Mouse (Mus musculus) hindbrain, embryonic 16.5 days (tissue): ENCODE results near the gene Rfx2. TPM values are rescaled to one million over a fixed set of nuclear protein-coding genes. Genes with fewer than 3 reads are reported as not detected.

ENCODE experiments used
- ATAC-seq: fragments of 200-750 bp; cut with Nextera tagmentation; 2 replicates; pipeline ENCODE4 v1.8.0; 2017; ENCODE audit warnings: moderate TSS enrichment, moderate library complexity
- H3K27ac ChIP-seq: fragments of 300-500 bp; sonication (generic); 2 replicates; pipeline ENCODE4 v1.5.1; 2014; ENCODE audit warnings: low read depth, mild to moderate bottlenecking, control low read depth, low read length, moderate library complexity
- H3K27me3 ChIP-seq: fragments of 300-500 bp; sonication (generic); replicated peaks from 2 replicates; pipeline ENCODE4 v1.6.1; 2014; ENCODE audit warnings: low read length; ENCODE audit not compliant: control insufficient read depth, insufficient read depth
- H3K36me3 ChIP-seq: fragments of 300-500 bp; sonication (generic); 2 replicates; pipeline ENCODE4 v1.6.1; 2014; ENCODE audit warnings: mild to moderate bottlenecking, low read length, moderate library complexity, mixed read lengths; ENCODE audit not compliant: control insufficient read depth, insufficient read depth
- H3K4me1 ChIP-seq: fragments of 300-500 bp; sonication (generic); 2 replicates; pipeline ENCODE4 v1.6.1; 2014; ENCODE audit warnings: low read depth, low read length; ENCODE audit not compliant: control insufficient read depth, insufficient read depth
- H3K4me2 ChIP-seq: fragments of 300-500 bp; sonication (generic); 2 replicates; pipeline ENCODE4 v1.6.1; 2014; ENCODE audit warnings: mild to moderate bottlenecking, low read length, control low read depth, moderate library complexity
- H3K4me3 ChIP-seq: fragments of 300-500 bp; sonication (generic); 2 replicates; pipeline ENCODE4 v1.5.1; 2014; ENCODE audit warnings: mild to moderate bottlenecking, low read length, control low read depth, moderate library complexity
- H3K9ac ChIP-seq: fragments of 300-500 bp; sonication (generic); 2 replicates; pipeline ENCODE4 v1.6.1; 2014; ENCODE audit warnings: low read depth, mild to moderate bottlenecking, control low read depth, low read length, moderate library complexity
- H3K9me3 ChIP-seq: fragments of 300-500 bp; sonication (generic); 2 replicates; pipeline ENCODE4 v1.6.1; 2014; ENCODE audit warnings: mild to moderate bottlenecking, low read length, moderate library complexity; ENCODE audit not compliant: control insufficient read depth
- WGBS: fragments of 180-500 bp; shearing (Covaris S2); extraction: QIAGEN DNeasy Blood & Tissue Kit; methylation state at CpG from one replicate; pipeline ENCODE4 v1.1.7; 2014; 5-methylcytosine and 5-hydroxymethylcytosine counted together
- polyA plus RNA-seq: library from polyadenylated mRNA; unstranded; fragments of >200 nt; fragmentation: Nextera tagmentation; extraction: Ambion mirVana; gene quantifications from 2 replicates; pipeline ENCODE4 v1.2.1, GENCODE M21; 2015

The Rfx2 gene
- polyA plus RNA-seq, 1 experiment from 2014 or later = 4.9 TPM

GRCm38 (mm10) chr17:56842173-56842572 lies 11.4 kb upstream of the Rfx2 start:
- H3K27ac ChIP-seq = no peak overlapping the region
- ATAC-seq = no peak
- H3K4me2 ChIP-seq = no peak overlapping the region
- H3K27me3 ChIP-seq = no peaks in the 10 kb centered on the region
- H3K4me1 ChIP-seq = no peaks in the 10 kb centered on the region
- H3K4me3 ChIP-seq = no peak overlapping the region
- H3K36me3 ChIP-seq = no peaks in the 10 kb centered on the region
- 82% methylated on average over 5 of the region's 5 CpGs for WGBS
- no peaks in the 10 kb centered on the region for H3K9me3 ChIP-seq
- H3K9ac ChIP-seq = no peak overlapping the region

GRCm38 (mm10) chr17:56840524-56840923 lies 9.7 kb upstream of the Rfx2 start:
- H3K4me2 ChIP-seq = no peak overlapping the region
- H3K4me3 ChIP-seq = no peak overlapping the region
- no peak overlapping the region for H3K27ac ChIP-seq
- no peaks in the 10 kb centered on the region for H3K4me1 ChIP-seq
- H3K36me3 ChIP-seq = no peaks in the 10 kb centered on the region
- no peaks in the 10 kb centered on the region for H3K27me3 ChIP-seq
- WGBS = 85% methylated on average over 7 of the region's 7 CpGs
- no peaks in the 10 kb centered on the region for H3K9me3 ChIP-seq
- no peak for ATAC-seq
- H3K9ac ChIP-seq = no peak overlapping the region

- WGBS = 93% methylated on average over 8 of the region's 8 CpGs
- no peak for ATAC-seq
- no peak overlapping the region for H3K27ac ChIP-seq
- no peaks in the 10 kb centered on the region for H3K36me3 ChIP-seq
- H3K4me3 ChIP-seq = no peak overlapping the region
- peaks cover 3% of the 10 kb centered on the region; the same call in 1 of the 2 replicates for H3K4me1 ChIP-seq
- H3K9me3 ChIP-seq = no peaks in the 10 kb centered on the region
- no peaks in the 10 kb centered on the region for H3K27me3 ChIP-seq
- H3K9ac ChIP-seq = no peak overlapping the region
- H3K4me2 ChIP-seq = no peak overlapping the region
These were observed 5.5 kb upstream of the Rfx2 start for GRCm38 (mm10) chr17:56836336-56836735.

- H3K36me3 ChIP-seq = no peaks in the 10 kb centered on the region
- peaks cover 15% of the 10 kb centered on the region for H3K4me1 ChIP-seq
- no peak overlapping the region for H3K4me2 ChIP-seq
- no peaks in the 10 kb centered on the region for H3K9me3 ChIP-seq
- WGBS = 97% methylated on average over 1 of the region's 1 CpGs
- no peak overlapping the region for H3K9ac ChIP-seq
- no peak overlapping the region for H3K4me3 ChIP-seq
- no peak for ATAC-seq
- peaks cover 3% of the 10 kb centered on the region; the same call in 1 of the 2 replicates for H3K27me3 ChIP-seq
- H3K27ac ChIP-seq = no peak overlapping the region
These were observed 2.6 kb upstream of the Rfx2 start for GRCm38 (mm10) chr17:56833381-56833780.

- H3K9me3 ChIP-seq = no peaks in the 10 kb centered on the region
- WGBS = 97% methylated on average over 1 of the region's 1 CpGs
- H3K27me3 ChIP-seq = peaks cover 3% of the 10 kb centered on the region; the same call in 1 of the 2 replicates
- H3K27ac ChIP-seq = no peak overlapping the region
- peaks cover 15% of the 10 kb centered on the region for H3K4me1 ChIP-seq
- no peak for ATAC-seq
- H3K9ac ChIP-seq = no peak overlapping the region
- no peak overlapping the region for H3K4me3 ChIP-seq
- no peak overlapping the region for H3K4me2 ChIP-seq
- H3K36me3 ChIP-seq = no peaks in the 10 kb centered on the region
These were observed 2.1 kb upstream of the Rfx2 start for GRCm38 (mm10) chr17:56832918-56833317.

GRCm38 (mm10) chr17:56831111-56831816 lies 451 bp upstream of the Rfx2 start:
- Histone ChIP-seq H3K4me2 (peak overlapping the region; percentile 90), H3K36me3 (no peaks in the 10 kb centered on the region), H3K4me1 (peaks cover 15% of the 10 kb centered on the region), H3K4me3 (peak overlapping the region; percentile 71), H3K27ac (no peak overlapping the region; the same call in 1 of the 2 replicates), H3K9me3 (no peaks in the 10 kb centered on the region), H3K9ac (peak overlapping the region; percentile 60; the same call in 1 of the 2 replicates), H3K27me3 (peaks cover 3% of the 10 kb centered on the region; the same call in 1 of the 2 replicates)
- WGBS = 0% methylated on average over 30 of the region's 42 CpGs
- peak; percentile 98 for ATAC-seq

- Histone ChIP-seq H3K36me3 (no peaks in the 10 kb centered on the region), H3K9ac (peak overlapping the region; percentile 60), H3K4me2 (peak overlapping the region; percentile 90), H3K4me3 (peak overlapping the region; percentile 71), H3K27me3 (peaks cover 3% of the 10 kb centered on the region; the same call in 1 of the 2 replicates), H3K27ac (no peak overlapping the region), H3K9me3 (no peaks in the 10 kb centered on the region), H3K4me1 (peaks cover 15% of the 10 kb centered on the region)
- under 1% methylated on average over 27 of the region's 27 CpGs for whole genome bisulfite sequencing
- no peak for ATAC-seq
These were observed 1.0 kb downstream of the Rfx2 start for GRCm38 (mm10) chr17:56829795-56830194.

GRCm38 (mm10) chr17:56829171-56829570 lies 1.6 kb downstream of the Rfx2 start:
- Histone ChIP-seq H3K9ac (no peak overlapping the region), H3K9me3 (no peaks in the 10 kb centered on the region), H3K4me2 (peak overlapping the region; percentile 90), H3K36me3 (no peaks in the 10 kb centered on the region), H3K27me3 (peaks cover 3% of the 10 kb centered on the region; the same call in 1 of the 2 replicates), H3K27ac (no peak overlapping the region), H3K4me1 (peaks cover 15% of the 10 kb centered on the region), H3K4me3 (peak overlapping the region; percentile 71)
- ATAC-seq = no peak
- 31% methylated on average over 11 of the region's 11 CpGs for WGBS

- ATAC-seq = no peak
- Histone ChIP-seq H3K27ac (no peak overlapping the region), H3K27me3 (peaks cover 3% of the 10 kb centered on the region; the same call in 1 of the 2 replicates), H3K4me1 (peaks cover 15% of the 10 kb centered on the region), H3K4me2 (no peak overlapping the region), H3K36me3 (no peaks in the 10 kb centered on the region), H3K9me3 (no peaks in the 10 kb centered on the region), H3K9ac (no peak overlapping the region), H3K4me3 (no peak overlapping the region)
- WGBS = 85% methylated on average over 2 of the region's 2 CpGs
These were observed 4.1 kb downstream of the Rfx2 start for GRCm38 (mm10) chr17:56826718-56827117.
